Mouse (Mus musculus) right cerebral cortex, postnatal 14 days (tissue): ENCODE results near the gene Trmt44.

ENCODE experiments used
- DNase-seq: peaks from one replicate; pipeline ENCODE4 v3.0.0; 2022

Gene Trmt44

GRCm38 (mm10) chr5:35540555-35540954 lies 34.3 kb downstream of the Trmt44 start:
- DNase-seq: no peak

- DNase-seq: no peak
Measured at GRCm38 (mm10) chr5:35539576-35539975, 35.3 kb downstream of the Trmt44 start.

- no peak for DNase-seq
Measured at GRCm38 (mm10) chr5:35538022-35538421, 36.8 kb downstream of the Trmt44 start.

- DNase-seq: no peak
Measured at GRCm38 (mm10) chr5:35537474-35537873, 37.4 kb downstream of the Trmt44 start.

- DNase-seq: no peak
Measured at GRCm38 (mm10) chr5:35536271-35536670, 38.6 kb downstream of the Trmt44 start.

DNA sequence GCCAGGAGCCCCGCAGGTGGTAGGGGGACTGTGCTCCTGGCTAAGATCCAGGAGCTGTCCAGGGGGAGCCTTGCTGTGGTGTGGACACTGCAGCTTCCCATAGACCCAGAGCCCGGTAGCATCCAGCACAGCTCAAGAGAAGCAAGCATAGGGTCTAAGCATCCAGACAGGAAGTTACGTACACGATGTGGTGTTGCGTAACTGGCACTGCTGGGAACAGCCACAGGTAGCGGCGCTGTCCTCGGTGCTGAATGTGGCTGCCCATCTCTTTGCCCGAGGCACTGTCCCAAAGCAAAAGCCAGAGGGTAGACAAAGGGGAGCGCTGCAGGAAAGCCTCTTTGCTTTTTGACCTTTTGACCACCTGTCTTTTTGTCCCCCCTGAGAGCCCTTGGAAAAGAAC lies 43.3 kb downstream of the Trmt44 start:
- no peak for DNase-seq

GRCm38 (mm10) chr5:35530442-35530841 lies 44.4 kb downstream of the Trmt44 start:
- peak; percentile 67 for DNase-seq

- DNase-seq: peak; percentile 38
Measured at GRCm38 (mm10) chr5:35525469-35526123, 49.3 kb downstream of the Trmt44 start, which contains the start of gene Cpz. TSS of gene Cpz (minus strand) at chr5:35525698.

GRCm38 (mm10) chr5:35524381-35524780 lies 50.5 kb downstream of the Trmt44 start:
- no peak for DNase-seq

DNA sequence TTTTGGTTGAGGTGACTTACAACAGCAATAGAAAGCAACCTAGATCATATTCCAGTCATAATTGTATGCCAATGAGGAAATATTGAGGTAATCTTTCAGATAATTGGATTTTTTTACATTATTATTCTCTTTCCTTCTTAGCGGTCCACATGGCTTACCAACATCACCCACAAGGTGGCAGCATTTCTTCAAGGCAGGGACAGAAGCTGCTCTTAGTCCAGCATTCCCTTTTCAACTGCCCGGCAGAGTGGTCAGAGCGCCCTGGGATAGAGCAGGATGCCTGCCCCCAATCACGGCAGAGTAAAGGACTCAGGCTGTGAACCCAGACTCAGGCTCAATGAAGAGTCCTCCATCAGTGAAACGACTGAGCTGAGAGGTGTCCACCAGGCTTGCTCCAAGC lies 51.1 kb downstream of the Trmt44 start:
- peak; percentile 80 for DNase-seq

DNA sequence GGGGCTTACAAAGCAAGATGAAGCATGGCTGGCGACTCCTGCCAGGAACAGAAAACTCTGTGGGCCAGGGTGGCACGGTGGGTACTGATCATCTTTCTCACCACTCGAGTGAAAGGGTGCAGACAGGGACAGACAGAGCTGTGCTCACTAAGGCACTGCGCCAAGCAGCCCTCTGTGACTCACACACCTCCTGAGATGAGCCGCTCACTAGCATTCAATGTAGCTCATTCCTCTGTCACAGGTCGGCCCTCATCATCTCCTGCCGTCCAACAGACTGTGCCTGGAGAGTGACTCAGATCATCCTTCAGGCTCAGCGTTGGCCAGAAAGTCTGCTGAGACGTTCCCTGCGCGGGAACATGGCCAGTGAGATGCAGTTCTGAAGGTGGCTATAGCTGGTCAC lies 58.1 kb downstream of the Trmt44 start:
- DNase-seq: no peak

- DNase-seq: peak; percentile 46
Measured at GRCm38 (mm10) chr5:35510589-35510988, 64.3 kb downstream of the Trmt44 start.
